Mouse (Mus musculus) ES-Bruce4 (cell line): ENCODE data around the gene Car4. TPM values are rescaled to one million over a fixed set of nuclear protein-coding genes. Genes with fewer than 3 reads are reported as not detected.

Source experiments
- H3K27ac ChIP-seq: 2 replicates; pipeline ENCODE4 v1.5.1; 2012; ENCODE audit warnings: low read length, inconsistent platforms; ENCODE audit not compliant: insufficient read depth
- H3K27me3 ChIP-seq: 2 replicates; pipeline ENCODE4 v1.6.1; 2012; ENCODE audit warnings: mild to moderate bottlenecking, low read length, inconsistent platforms; ENCODE audit not compliant: control insufficient read depth, poor library complexity, insufficient read depth, severe bottlenecking
- H3K36me3 ChIP-seq: 2 replicates; pipeline ENCODE4 v1.6.1; 2012; ENCODE audit warnings: inconsistent platforms, mild to moderate bottlenecking, low read length, moderate library complexity; ENCODE audit not compliant: control insufficient read depth, poor library complexity, insufficient read depth, severe bottlenecking
- H3K4me1 ChIP-seq: one replicate; pipeline ENCODE4 v1.8.1; 2011; ENCODE audit warnings: low read length; ENCODE audit not compliant: control insufficient read depth, insufficient read depth
- H3K4me3 ChIP-seq: 2 replicates; pipeline ENCODE4 v1.5.1; 2011; ENCODE audit warnings: low read depth, mild to moderate bottlenecking, low read length
- H3K9ac ChIP-seq: 2 replicates; pipeline ENCODE4 v1.6.1; 2012; ENCODE audit warnings: low read depth, mild to moderate bottlenecking, inconsistent platforms; ENCODE audit not compliant: poor library complexity, severe bottlenecking
- H3K9me3 ChIP-seq: replicated peaks from 2 replicates; pipeline ENCODE4 v1.6.1; 2012; ENCODE audit warnings: mild to moderate bottlenecking, low read length, inconsistent platforms; ENCODE audit not compliant: control insufficient read depth, poor library complexity, insufficient read depth, severe bottlenecking
- CTCF ChIP-seq: IDR thresholded peaks from one replicate; pipeline ENCODE4 v1.8.1; 2011; ENCODE audit warnings: low read depth, low read length
- EP300 ChIP-seq: IDR thresholded peaks from 2 replicates; pipeline ENCODE4 v1.6.1; 2011; ENCODE audit warnings: low read depth, low read length; ENCODE audit not compliant: insufficient read depth
- POLR2A ChIP-seq: IDR thresholded peaks from one replicate; pipeline ENCODE4 v1.8.1; 2011; ENCODE audit warnings: low read length; ENCODE audit not compliant: insufficient read depth
- polyA plus RNA-seq: library from polyadenylated mRNA; stranded (reverse); fragments of >200 nt; gene quantifications from 2 replicates; pipeline ENCODE4 v1.2.4, GENCODE M21; 2011; ENCODE audit warnings: low read depth; ENCODE audit not compliant: missing spikeins, insufficient read depth, insufficient read length

Gene Car4
- polyA plus RNA-seq, 1 experiment: 277 TPM

GRCm38 (mm10) chr11:84918425-84918824 is 39.2 kb upstream of the Car4 start:
- peak; percentile 94 for TF ChIP-seq CTCF
- no peak for TF ChIP-seq POLR2A
- TF ChIP-seq EP300: 0 out of 2 replicates have a peak, but pooled peaks have one; percentile 20
- H3K9ac ChIP-seq: 0 out of 2 replicates have a peak overlapping the region, but pooled peaks have one; percentile 31
- H3K4me1 ChIP-seq: no peaks in the 10 kb centered on the region
- H3K27me3 ChIP-seq: no peaks in the 10 kb centered on the region
- H3K36me3 ChIP-seq: peaks cover 6% of the 10 kb centered on the region; the same call in 1 of the 2 replicates
- H3K4me3 ChIP-seq: no peak overlapping the region
- H3K27ac ChIP-seq: no peak overlapping the region
- no peaks in the 10 kb centered on the region for H3K9me3 ChIP-seq

- Histone ChIP-seq H3K4me1 (no peaks in the 10 kb centered on the region), H3K4me3 (no peak overlapping the region), H3K27me3 (no peaks in the 10 kb centered on the region), H3K36me3 (no peaks in the 10 kb centered on the region), H3K27ac (no peak overlapping the region), H3K9me3 (no peaks in the 10 kb centered on the region), H3K9ac (no peak overlapping the region)
- TF ChIP-seq EP300 (no peak), CTCF (peak; percentile 46)
Measured at GRCm38 (mm10) chr11:84919276-84919675, 38.3 kb upstream of the Car4 start.

GRCm38 (mm10) chr11:84919951-84920350 is 37.6 kb upstream of the Car4 start:
- Histone ChIP-seq H3K27ac (no peak overlapping the region), H3K4me1 (no peaks in the 10 kb centered on the region), H3K9ac (no peak overlapping the region), H3K9me3 (no peaks in the 10 kb centered on the region), H3K4me3 (no peak overlapping the region), H3K36me3 (no peaks in the 10 kb centered on the region), H3K27me3 (no peaks in the 10 kb centered on the region)
- no peak for TF ChIP-seq CTCF
- TF ChIP-seq POLR2A: no peak
- TF ChIP-seq EP300: no peak

GRCm38 (mm10) chr11:84920981-84921380 is 36.6 kb upstream of the Car4 start:
- Histone ChIP-seq H3K36me3 (no peaks in the 10 kb centered on the region), H3K4me1 (no peaks in the 10 kb centered on the region), H3K27me3 (no peaks in the 10 kb centered on the region), H3K4me3 (no peak overlapping the region), H3K9ac (no peak overlapping the region), H3K9me3 (no peaks in the 10 kb centered on the region), H3K27ac (no peak overlapping the region)
- TF ChIP-seq POLR2A (no peak), CTCF (no peak), EP300 (no peak)

- Histone ChIP-seq H3K9me3 (no peaks in the 10 kb centered on the region), H3K4me1 (no peaks in the 10 kb centered on the region), H3K4me3 (no peak overlapping the region), H3K27ac (no peak overlapping the region), H3K9ac (no peak overlapping the region), H3K27me3 (no peaks in the 10 kb centered on the region), H3K36me3 (no peaks in the 10 kb centered on the region)
- TF ChIP-seq POLR2A (no peak), CTCF (peak; percentile 31), EP300 (no peak)
Measured at GRCm38 (mm10) chr11:84932261-84932660, 25.3 kb upstream of the Car4 start.

GRCm38 (mm10) chr11:84939508-84940053 is 18.0 kb upstream of the Car4 start:
- no peak overlapping the region for H3K27ac ChIP-seq
- no peaks in the 10 kb centered on the region for H3K36me3 ChIP-seq
- no peaks in the 10 kb centered on the region for H3K4me1 ChIP-seq
- H3K27me3 ChIP-seq: no peaks in the 10 kb centered on the region
- H3K4me3 ChIP-seq: no peak overlapping the region
- no peak overlapping the region for H3K9ac ChIP-seq
- no peaks in the 10 kb centered on the region for H3K9me3 ChIP-seq
- TF ChIP-seq POLR2A: no peak
- no peak for TF ChIP-seq CTCF
- no peak for TF ChIP-seq EP300
